Mouse (Mus musculus) heart, postnatal 0 days (tissue): ENCODE measurements around the gene Cd300lf.

Experiments
- CTCF ChIP-seq: IDR thresholded peaks from 2 replicates; pipeline ENCODE4 v1.5.1; 2016; ENCODE audit warnings: antibody characterized with exemption, control low read depth, low read depth
- EP300 ChIP-seq: IDR thresholded peaks from 2 replicates; pipeline ENCODE4 v1.6.1; 2016; ENCODE audit warnings: antibody characterized with exemption, low read depth

- TF ChIP-seq EP300 (no peak), CTCF (no peak)
Measured at GRCm38 (mm10) chr11:115091362-115091901, 42.4 kb downstream of the Cd300lf start, which contains the start of gene Rab37.
